Mouse (Mus musculus) ovary, postnatal 14 days (tissue): ENCODE data around the gene Gm10318.

Experiments used
- DNase-seq: peaks from one replicate; pipeline ENCODE4 v3.0.0; 2022; ENCODE audit warnings: low spot score

The Gm10318 gene

DNA sequence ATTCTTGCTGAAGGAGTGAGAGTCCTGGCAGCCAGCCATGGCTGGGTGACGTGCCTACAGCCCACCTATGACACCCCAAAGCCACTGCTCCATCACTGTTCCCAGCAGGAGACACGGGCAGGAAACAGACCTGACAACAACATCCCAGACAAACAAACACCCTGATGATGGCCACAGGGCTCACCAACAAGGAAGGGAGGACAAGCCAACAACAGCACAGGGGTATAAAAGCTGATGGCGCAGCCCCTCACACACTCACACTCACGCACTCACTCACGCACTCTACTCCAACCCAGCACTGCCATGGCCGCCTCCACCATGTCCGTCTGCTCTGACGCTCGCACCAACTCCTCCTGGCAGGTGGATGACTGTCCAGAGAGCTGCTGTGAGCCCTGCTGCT is at the start of gene Gm10318:
Gm10318 (plus strand) TSS at position 301 of the 400 bp plus-strand sequence.
- DNase-seq: no peak

DNA sequence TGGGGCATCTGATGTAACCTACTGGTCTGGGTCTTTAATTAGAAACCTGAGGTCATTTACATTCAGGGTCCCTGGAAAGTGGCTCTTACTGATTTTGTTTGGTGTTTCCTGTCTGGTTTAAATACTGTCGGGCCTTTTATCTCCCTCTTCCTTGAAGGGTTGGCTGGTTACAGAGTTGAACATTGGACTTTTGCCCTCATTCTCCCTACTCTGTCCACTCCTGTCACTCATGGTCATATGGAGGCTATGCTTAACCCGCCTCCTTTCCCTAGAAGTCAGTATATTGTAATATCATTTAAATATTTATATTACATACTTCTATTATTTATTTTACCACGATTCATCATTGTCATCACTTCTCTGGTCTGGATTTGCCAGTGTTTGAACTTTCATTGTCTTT is 48.6 kb upstream of the Gm10318 start:
- no peak for DNase-seq

DNA sequence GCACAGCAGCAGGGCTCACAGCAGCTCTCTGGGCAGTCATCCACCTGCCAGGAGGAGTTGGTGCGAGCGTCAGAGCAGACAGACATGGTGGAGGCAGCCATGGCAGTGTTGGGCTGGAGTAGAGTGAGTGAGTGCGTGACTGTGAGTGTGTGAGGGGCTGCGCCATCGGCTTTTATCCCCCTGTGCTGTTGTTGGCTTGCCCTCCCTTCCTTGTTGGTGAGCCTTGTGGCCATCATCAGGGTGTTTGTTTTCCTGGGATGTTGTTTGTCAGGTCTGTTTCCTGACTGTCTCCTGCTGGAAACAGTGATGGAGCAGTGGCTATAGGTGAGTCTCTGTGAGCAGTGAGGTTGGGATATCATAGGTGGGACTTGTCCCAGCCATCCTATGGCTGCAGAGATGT is 40.9 kb upstream of the Gm10318 start, which contains the start of gene Gm9507:
Gm9507 (minus strand) TSS at position 101 of the 400 bp plus-strand sequence.
- no peak for DNase-seq

DNA sequence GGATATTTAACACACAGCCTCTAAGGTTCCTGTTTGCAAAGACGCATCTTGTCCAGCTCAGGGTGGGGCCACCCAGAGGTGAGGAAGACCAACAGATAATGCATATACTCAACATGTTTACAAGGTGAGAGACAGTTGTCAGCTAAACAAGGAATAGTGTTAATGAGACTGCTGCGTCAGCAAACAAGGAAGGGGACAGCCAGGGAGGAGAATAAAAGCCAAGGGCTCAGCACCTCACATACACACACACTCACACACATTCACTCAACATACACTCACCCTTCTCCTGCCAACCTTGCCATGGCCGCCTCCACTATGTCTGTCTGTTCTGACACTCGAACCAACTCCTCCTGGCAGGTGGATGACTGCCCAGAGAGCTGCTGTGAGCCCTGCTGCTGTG is 38.3 kb upstream of the Gm10318 start, which contains the start of gene Gm2696:
Gm2696 (plus strand) TSS at position 301 of the 400 bp plus-strand sequence.
- DNase-seq: no peak

DNA sequence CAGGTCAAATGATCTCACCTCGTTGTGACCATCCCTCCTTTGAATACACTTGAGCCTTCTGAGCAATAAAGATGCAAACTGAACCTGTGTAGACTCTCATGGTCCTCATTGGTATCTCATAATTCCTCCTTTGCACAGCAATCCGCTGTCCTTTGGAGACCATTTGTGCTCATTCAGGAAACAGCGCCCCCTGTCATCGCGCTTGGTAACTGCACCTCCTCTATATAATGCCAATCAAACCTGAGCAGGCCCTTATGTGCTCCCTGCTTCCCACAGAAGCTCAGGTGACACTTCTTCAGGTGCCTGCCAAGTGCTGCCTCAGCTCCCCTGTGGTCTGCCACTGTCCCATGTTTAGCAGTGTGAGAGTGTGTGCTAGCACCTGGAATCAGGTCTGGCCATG is 37.1 kb upstream of the Gm10318 start:
- DNase-seq: no peak

DNA sequence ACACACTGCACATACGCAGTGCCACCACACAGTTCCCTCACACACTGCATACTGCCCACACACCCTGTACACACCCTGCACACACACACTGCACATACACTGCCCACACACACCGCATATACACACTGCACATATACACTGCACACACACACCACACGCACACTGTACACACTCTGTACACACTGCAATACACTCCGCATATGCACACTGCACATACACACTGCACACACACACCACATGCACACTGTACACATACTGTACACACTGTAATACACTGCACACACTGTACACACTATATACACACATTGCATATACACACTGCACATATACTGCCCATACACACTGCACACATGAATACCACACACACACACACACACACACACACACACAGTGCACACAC is 34.1 kb upstream of the Gm10318 start:
- no peak for DNase-seq

DNA sequence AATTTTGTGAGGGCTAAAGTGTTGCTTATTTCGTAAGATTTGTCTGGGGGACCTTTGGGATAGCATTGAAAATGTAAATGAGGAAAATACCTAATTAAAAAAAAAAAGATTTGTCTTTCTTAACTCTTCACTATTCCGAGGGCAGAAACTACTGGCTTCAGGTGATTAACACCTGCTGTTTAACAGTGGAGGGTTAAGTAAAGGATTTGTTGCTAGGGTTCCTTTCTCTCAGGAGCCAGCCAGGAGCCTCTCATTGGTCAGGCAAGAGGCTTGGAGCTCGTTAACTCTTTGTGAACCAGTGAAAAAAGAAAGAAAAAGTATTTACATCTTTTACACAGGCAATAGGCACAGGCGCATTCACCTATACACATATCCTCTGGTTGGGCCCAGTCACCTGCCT is 33.5 kb upstream of the Gm10318 start:
- DNase-seq: no peak

DNA sequence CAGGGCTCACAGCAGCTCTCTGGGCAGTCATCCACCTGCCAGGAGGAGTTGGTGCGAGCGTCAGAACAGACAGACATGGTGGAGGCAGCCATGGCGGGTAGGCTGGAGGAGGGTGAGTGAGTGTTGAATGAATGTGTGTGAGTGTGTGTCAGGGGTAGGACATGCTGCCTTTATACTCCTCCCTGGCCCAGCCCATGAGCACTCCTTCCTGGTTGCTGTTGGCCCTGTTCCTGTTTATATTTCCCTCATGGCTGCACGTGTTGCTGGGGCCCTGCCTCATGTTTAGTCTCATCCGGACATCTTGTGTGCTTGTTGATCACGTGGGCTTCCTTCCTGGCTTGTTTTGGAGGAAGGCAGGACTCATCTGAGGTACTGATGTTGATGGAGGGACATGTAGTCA is 25.7 kb upstream of the Gm10318 start, which contains the start of gene Krtap10-4:
Krtap10-4 (minus strand) TSS at position 145 of the 400 bp plus-strand sequence.
- DNase-seq: no peak

DNA sequence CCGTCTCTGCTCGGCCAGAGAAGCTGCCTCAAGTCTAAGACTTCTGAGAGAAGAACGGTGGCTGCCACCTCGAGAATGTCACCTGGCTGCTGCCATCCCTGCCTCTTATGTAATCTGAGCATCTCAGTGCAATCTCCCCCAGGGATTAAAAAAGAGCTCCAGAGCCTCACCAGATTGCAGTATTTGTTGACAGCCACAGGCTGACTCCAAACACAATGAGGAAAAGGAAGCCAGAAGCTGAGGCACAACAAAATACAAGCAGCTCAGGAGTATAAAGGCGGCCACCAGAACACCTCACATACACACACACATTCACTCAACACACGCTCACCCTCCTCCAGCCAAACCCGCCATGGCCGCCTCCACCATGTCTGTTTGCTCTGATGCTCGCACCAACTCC is 17.0 kb upstream of the Gm10318 start, which contains the start of gene Krtap10-10:
Krtap10-10 (plus strand) TSS at position 301 of the 400 bp plus-strand sequence.
- DNase-seq: no peak

DNA sequence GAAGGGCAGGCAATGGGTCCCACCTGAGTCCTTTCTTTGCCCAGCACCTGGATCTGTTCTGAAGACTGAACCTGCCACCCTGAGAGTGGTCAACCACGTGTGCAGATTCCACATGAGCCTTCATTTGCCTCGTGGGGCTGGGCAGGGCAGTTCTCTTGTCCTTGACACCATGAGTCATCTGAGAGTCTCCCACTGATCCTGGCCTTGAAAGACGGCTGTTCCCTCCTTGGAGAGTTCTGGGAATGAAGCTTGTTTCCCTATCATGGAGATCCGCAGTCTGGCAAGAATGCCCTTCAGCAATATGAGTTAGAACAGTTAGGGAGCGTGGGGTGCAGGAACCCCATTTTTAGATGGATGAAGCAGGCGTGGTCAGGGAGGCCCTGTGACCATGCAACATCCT is 13.7 kb upstream of the Gm10318 start:
- DNase-seq: no peak

DNA sequence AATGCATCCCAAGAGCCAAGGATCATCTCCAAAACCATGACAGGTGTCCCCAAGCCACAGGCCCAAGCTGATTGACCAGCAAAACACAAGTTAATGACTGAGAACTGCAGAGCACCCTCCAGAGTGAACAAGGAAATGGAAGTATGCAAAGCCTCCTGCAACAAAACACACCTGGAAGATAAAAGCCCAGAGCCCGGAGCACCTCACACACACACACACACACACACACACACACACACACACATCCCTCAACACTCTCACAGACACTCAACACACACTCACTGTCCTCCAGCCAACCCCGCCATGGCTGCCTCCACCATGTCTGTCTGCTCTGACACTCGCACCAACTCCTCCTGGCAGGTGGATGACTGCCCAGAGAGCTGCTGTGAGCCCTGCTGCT is 6.2 kb upstream of the Gm10318 start, which contains the start of gene Gm36176:
Gm36176 (plus strand) TSS at position 301 of the 400 bp plus-strand sequence.
- DNase-seq: no peak

DNA sequence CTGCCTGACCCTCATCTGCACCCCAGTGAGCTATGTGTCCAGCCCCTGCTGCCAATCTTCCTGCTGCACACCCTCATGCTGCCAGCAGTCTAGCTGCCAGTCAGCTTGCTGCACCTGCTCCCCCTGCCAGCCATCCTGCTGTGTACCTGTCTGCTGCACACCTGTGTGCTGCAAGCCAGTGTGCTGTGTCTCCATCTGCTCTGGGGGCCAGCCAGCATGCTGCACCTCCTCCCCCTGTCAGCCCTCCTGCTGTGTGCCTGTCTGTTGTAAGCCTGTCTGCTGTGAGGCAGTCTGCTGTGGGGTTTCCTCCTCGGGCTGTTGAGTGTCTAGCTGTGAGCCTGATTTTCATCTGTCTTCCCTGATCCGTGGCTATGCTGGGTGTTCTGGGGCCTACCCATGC is 5.7 kb upstream of the Gm10318 start:
- no peak for DNase-seq

DNA sequence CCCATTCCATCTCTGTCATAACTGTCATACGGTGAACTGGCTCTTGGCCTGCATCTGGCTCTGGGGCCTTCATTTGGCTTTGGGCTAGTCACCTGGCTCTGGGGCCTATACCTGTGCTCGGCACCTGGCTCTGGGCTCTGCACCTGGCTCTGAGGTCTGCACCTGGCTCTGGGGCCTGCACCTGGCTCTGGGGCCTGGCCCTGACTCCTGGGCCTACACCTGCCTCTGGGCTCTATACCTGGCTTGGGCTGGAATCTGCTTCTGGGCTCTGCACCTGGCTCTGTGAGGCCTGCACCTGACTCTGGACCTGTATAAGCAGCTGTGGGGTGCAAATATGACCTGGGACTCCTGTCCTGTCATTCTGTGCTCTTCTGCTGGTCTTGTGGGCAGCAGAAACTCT is 5.1 kb upstream of the Gm10318 start:
- DNase-seq: no peak

DNA sequence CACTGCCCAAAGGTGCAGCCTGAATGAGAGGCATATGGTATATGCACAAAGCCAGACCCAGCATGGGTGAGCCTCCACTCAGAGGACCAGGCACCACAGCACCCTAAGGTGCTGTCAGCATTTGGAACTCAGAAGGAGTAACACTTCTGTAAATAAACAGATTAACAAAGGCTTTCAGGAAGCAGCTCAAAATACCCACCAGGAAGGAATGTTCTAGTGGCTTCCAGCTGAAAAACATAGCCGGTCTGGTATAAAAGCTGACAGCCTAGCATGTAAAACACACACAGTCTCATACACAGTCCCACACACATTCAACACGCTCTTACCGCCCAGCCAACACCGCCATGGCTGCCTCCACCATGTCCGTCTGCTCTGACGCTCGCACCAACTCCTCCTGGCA is 9.0 kb downstream of the Gm10318 start, which contains the start of gene Gm3285:
Gm3285 (plus strand) TSS at position 301 of the 400 bp plus-strand sequence.
- DNase-seq: no peak

DNA sequence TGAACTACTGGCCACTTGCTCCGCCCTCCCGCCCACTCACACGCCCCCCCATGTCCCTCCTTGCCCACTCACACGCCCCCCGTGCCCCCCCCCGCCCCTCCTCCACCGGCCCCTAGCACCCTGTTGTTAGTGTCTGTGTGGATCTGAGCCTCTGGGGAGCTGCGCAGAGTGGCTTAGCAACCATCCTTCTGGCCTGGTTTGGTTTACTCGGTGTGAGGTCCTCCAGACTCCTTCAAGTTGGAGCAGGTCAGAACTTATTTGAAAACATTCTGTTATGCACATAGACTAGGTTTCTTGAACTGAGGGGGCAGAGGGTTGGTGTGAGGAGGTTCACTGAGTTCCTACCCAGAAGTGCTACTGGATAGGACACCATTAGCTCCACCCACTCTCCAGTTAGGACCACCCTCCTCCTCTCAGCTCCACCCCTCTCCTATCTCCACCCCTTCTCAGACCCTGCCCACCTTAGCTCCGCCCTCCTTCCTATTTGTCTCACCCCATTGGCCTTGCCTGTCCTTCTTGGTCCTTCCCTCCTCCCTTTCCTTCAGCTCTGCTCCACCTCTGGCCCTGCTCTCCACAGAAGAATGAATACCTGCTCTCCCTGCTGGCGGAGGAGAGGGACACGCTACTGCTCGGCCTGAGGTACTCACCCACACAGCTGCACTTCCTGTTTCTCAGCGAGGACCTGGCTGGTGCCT is 11.6 kb downstream of the Gm10318 start:
- peak; percentile 24 for DNase-seq

DNA sequence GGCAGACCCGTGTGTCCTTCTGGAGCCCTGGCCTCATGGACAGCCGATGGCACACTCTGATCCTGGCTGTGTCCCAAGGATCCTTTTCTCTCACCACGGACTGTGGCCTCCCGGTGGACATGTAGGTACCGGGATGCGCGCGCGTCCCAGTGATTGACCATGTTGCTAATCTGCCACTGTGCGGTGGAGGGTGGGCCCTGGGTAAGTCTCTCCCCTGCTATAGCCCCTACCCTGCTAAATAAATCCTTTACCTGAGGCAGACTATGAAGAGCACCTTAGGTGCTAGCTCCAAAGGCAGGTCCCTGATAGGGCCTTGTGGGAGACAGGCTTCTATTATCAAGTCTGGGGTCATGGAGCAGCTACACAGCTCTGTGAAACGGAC is 12.1 kb downstream of the Gm10318 start:
- DNase-seq: no peak

DNA sequence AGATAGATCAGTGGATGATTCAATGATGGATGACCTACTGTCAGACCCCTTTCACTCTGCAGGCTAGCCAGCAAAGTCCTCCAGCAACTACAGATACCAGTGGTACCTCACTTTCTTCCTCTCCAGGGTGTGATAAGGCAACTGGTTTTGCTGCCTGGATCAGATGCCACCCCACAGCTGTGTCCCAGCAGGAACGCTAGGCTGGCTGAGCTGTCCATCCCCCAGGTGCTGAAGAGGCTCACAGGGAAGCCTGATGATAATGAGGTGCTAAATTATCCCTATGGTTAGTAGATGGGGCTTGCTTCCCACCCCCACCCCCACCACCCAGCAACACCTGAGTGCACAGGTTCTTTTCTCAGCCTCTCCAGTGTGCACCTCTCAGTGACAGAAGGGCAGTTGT is 14.9 kb downstream of the Gm10318 start:
- DNase-seq: no peak

DNA sequence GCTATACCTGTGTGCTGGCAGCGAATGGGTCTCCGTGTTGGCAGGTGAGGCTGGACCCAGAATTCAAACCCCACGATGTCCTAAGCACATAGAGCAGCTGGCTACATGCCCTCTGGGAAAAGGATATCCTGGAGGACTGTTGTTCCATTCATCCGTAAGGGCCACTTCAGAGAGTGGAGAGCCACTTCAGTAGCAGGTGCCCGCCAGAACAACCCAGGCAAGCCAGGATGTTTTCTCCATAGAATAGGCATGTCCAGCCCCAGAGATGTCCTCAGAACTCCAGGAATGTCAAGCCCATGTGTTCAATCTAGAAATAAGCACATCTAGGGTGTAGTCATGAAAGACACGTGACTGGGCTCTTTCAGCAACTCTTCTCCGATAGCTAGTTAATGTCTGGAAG is 17.0 kb downstream of the Gm10318 start:
- no peak for DNase-seq

DNA sequence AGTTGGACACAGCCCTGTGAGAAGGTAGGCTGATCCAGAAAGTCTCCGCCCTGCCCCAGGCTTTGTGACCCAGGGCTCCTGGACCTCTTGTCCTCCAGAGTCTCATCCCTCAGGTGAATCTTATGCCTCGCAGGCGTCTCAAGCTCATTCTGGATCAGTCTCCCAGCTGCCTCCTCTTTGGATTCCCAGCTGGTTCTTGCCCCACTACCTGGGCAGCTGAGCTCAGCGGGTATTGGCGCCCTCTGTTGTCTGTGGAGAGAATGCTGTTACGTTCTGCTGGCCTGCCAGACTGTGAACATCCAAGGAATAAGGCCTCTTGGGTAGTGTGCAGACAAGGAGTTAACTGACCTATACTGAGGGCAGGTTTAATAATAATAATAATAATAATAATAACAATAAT is 26.3 kb downstream of the Gm10318 start:
- DNase-seq: peak; percentile 29

DNA sequence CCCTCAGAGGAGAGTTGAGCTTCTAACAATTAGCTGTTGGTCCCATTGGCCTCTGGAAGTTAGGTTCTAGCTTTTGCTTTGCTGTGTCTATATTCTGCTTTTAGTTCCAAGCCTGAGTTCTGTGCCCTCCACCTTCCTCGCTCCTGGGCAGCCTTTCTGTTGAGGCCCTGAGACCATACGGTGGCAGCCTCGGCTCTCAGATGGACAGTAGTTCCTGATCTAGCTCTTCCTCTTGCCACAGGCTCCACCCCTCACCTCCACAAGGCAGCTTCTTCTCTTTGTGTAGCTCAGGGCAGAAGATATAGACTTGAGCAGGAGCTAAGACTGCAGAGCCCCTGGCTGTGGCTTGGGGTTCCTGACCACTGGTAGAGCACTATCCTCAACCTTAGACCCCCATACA is 27.6 kb downstream of the Gm10318 start:
- no peak for DNase-seq

DNA sequence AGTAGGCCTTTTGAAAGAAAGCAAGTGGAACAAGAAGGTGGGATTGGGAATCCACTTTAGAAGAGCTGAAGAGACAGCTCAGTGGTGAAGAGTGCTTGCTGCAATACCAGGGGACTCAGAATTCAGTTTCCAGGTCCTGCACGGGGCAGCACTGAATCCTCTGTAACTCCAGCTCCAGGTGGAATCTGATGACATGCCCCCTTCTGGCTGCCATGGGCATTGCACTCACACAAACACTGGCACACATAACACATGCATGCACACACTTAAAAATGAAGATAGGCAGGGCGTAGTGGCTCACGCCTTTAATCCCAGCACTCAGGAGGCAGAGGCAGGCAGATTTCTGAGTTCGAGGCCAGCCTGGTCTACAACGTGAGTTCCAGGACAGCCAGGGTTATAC is 29.9 kb downstream of the Gm10318 start:
- no peak for DNase-seq

DNA sequence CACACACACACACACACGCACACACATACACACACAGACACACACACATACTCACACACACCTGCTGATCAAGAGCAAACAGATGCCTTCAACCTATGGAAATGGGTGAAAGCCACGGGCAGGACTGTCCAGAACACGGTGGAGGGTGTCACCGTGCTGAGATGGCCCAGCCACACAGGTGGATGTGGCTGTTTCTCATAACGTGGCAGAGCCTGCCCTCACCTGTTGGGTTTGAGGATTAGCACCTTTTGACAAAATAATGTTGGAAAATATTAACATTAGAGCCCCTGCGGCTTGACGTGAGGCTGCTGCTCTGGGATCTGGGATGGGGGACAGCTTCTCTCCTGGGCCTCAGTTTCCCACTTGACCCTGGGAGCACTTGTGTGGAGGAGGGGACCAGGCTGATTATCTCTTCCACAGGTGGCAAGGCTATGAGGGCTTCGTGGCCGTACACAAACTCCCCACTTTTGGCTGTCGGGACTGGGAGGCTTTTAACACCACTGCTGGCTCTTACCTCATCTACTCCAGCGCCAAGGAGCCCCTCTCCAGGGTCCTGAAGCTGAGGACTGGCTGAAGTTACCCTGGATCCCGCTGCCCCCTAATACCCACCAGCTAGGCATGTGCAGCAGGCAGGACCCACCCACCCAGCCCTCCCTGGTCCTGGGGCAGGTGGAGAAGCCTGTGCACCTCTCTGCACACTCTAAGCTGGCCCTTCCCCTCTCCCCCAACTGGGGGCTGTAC is 33.5 kb downstream of the Gm10318 start:
- no peak for DNase-seq

DNA sequence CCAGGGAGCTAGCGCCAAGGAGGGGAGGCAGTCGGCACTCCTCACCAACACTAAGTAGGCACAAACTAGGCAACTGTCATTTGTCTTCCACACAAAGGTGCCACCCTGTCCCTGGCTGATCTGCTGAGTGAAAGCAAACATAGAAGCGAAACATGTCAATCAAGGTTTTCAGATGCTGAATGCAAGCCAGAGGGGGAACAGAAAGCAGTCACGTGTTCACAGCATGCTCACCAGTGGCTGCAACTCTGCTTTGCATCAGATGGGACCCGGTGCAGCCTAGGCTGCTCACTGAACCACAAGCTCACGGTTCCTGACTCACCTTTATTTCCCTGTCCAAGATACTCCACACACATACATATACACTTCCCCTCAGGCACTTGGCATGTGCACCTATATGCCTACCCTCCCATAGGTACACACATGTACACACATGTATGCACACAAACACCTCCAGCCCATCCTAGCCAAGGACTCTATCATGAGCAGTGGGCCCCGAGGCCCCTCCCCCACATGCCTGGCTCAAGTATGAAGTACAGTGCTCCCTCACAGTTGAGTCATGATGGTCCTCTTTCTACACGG is 38.4 kb downstream of the Gm10318 start:
- no peak for DNase-seq
